Mouse (Mus musculus) CH12.LX (cell line): ENCODE results near the gene Gpatch1. TPM values are rescaled to one million over a fixed set of nuclear protein-coding genes. Genes with fewer than 3 reads are reported as not detected.

ENCODE experiments used
- DNase-seq: peaks from one replicate; pipeline ENCODE4 v3.0.0-alpha.2; 2013; ENCODE audit errors: extremely low read depth
- H3K27ac ChIP-seq: 2 replicates; pipeline ENCODE4 v1.5.1; 2012; ENCODE audit warnings: low read depth, mild to moderate bottlenecking, control low read depth, moderate library complexity; ENCODE audit not compliant: insufficient read depth
- H3K27me3 ChIP-seq: replicated peaks from 2 replicates; pipeline ENCODE3; 2012; ENCODE audit warnings: inconsistent platforms
- H3K36me3 ChIP-seq, 2 experiments: replicated peaks in 1 of 2; 2 replicates each; pipeline versions ENCODE3 to v1.6.1; 2012; ENCODE audit warnings: inconsistent platforms in 1 of 2, low read length in 1 of 2, mild to moderate bottlenecking in 1 of 2, mixed read lengths in 1 of 2, moderate library complexity in 1 of 2; ENCODE audit not compliant: control insufficient read depth in 1 of 2, insufficient read depth in 1 of 2
- H3K4me1 ChIP-seq, 2 experiments: 2 replicates each; pipeline ENCODE4 v1.6.1; 2012; ENCODE audit warnings: inconsistent platforms in 1 of 2, moderate library complexity in 1 of 2; ENCODE audit not compliant: insufficient read depth in 2 of 2, control insufficient read depth in 1 of 2
- H3K4me2 ChIP-seq: 2 replicates; pipeline ENCODE4 v1.6.1; 2012; ENCODE audit warnings: low read depth, mild to moderate bottlenecking, control low read depth; ENCODE audit not compliant: poor library complexity, insufficient read depth, severe bottlenecking
- H3K4me3 ChIP-seq, 3 experiments: fragments of 150-350 bp in 1 of 3; sonication (generic) in 1 of 3; replicated peaks in 1 of 3; 2 replicates each; pipeline versions ENCODE3 to v1.5.1; 2011 to 2012; ENCODE audit warnings: low read depth in 2 of 3, low read length in 2 of 3, mild to moderate bottlenecking in 2 of 3, moderate library complexity in 2 of 3, control low read depth in 1 of 3, improper control_type of control experiment in 1 of 3, inconsistent platforms in 1 of 3, mixed read lengths in 1 of 3; ENCODE audit not compliant: poor library complexity in 1 of 3
- H3K79me2 ChIP-seq: replicated peaks from 2 replicates; pipeline ENCODE4 v1.6.1; 2012; ENCODE audit warnings: mild to moderate bottlenecking, moderate library complexity; ENCODE audit not compliant: control insufficient read depth, poor library complexity, insufficient read depth, severe bottlenecking; ENCODE audit errors: extremely low read depth
- H3K9ac ChIP-seq: 2 replicates; pipeline ENCODE4 v1.6.1; 2012; ENCODE audit warnings: low read depth, mild to moderate bottlenecking, control low read depth, moderate library complexity; ENCODE audit not compliant: insufficient read depth
- H3K9me3 ChIP-seq: replicated peaks from 2 replicates; pipeline ENCODE3; 2012; ENCODE audit warnings: low read length, inconsistent platforms, mixed read lengths
- CHD1 ChIP-seq: IDR thresholded peaks from 2 replicates; pipeline ENCODE4 v1.6.1; 2012; ENCODE audit warnings: low read depth, low read length, improper control_type of control experiment, inconsistent platforms
- CTCF ChIP-seq, 2 experiments: IDR thresholded peaks in 1 of 2; conservative IDR thresholded peaks in 1 of 2; 2 replicates each; pipeline ENCODE4 v1.5.1; 2011 to 2012; ENCODE audit warnings: low read depth in 2 of 2, low read length in 2 of 2, improper control_type of control experiment in 1 of 2, inconsistent platforms in 1 of 2, mild to moderate bottlenecking in 1 of 2, moderate library complexity in 1 of 2
- ELF1 ChIP-seq: IDR thresholded peaks from 2 replicates; pipeline ENCODE4 v1.6.1; 2014; ENCODE audit warnings: low read depth, mild to moderate bottlenecking, inconsistent platforms, low read length, improper control_type of control experiment
- EP300 ChIP-seq: IDR thresholded peaks from 2 replicates; pipeline ENCODE4 v1.6.1; 2011; ENCODE audit warnings: low read length, improper control_type of control experiment
- GABPA ChIP-seq: IDR thresholded peaks from 2 replicates; pipeline ENCODE4 v1.6.1; 2012; ENCODE audit warnings: low read depth, low read length, improper control_type of control experiment, inconsistent platforms; ENCODE audit not compliant: insufficient replicate concordance
- JUN ChIP-seq: IDR thresholded peaks from 2 replicates; pipeline ENCODE4 v1.6.1; 2011; ENCODE audit warnings: low read depth, mild to moderate bottlenecking, low read length, improper control_type of control experiment, moderate library complexity; ENCODE audit not compliant: insufficient read depth
- JUND ChIP-seq: conservative IDR thresholded peaks from 2 replicates; pipeline ENCODE4 v1.6.1; 2011; ENCODE audit warnings: low read depth, low read length, improper control_type of control experiment
- MAX ChIP-seq: IDR thresholded peaks from 2 replicates; pipeline ENCODE4 v1.6.1; 2011; ENCODE audit warnings: low read length, improper control_type of control experiment
- MAZ ChIP-seq: IDR thresholded peaks from 2 replicates; pipeline ENCODE4 v1.6.1; 2012; ENCODE audit warnings: low read depth, mild to moderate bottlenecking, inconsistent platforms, low read length, improper control_type of control experiment, moderate library complexity
- MXI1 ChIP-seq: IDR thresholded peaks from 2 replicates; pipeline ENCODE4 v1.6.1; 2011; ENCODE audit warnings: mild to moderate bottlenecking, low read depth, low read length, improper control_type of control experiment
- MYC ChIP-seq: IDR thresholded peaks from 2 replicates; pipeline ENCODE4 v1.6.1; 2011; ENCODE audit warnings: low read depth, mild to moderate bottlenecking, improper control_type of control experiment, low read length
- NRF1 ChIP-seq: IDR thresholded peaks from 2 replicates; pipeline ENCODE4 v1.6.1; 2014; ENCODE audit warnings: low read depth, mild to moderate bottlenecking, inconsistent platforms, low read length, improper control_type of control experiment, moderate library complexity
- POLR2AphosphoS2 ChIP-seq: IDR thresholded peaks from 2 replicates; pipeline ENCODE4 v1.6.1; 2011; ENCODE audit warnings: low read depth, low read length, improper control_type of control experiment
- RAD21 ChIP-seq: IDR thresholded peaks from 2 replicates; pipeline ENCODE4 v1.6.1; 2011; ENCODE audit warnings: low read depth, mild to moderate bottlenecking, low read length, improper control_type of control experiment, moderate library complexity
- SIN3A ChIP-seq: IDR thresholded peaks from 2 replicates; pipeline ENCODE4 v1.6.1; 2012; ENCODE audit warnings: low read length, improper control_type of control experiment, inconsistent platforms
- SMC3 ChIP-seq: IDR thresholded peaks from 2 replicates; pipeline ENCODE4 v1.6.1; 2011; ENCODE audit warnings: low read depth, low read length, improper control_type of control experiment
- TBP ChIP-seq: conservative IDR thresholded peaks from 2 replicates; pipeline ENCODE4 v1.6.1; 2011; ENCODE audit warnings: low read depth, low read length, improper control_type of control experiment
- TCF12 ChIP-seq: IDR thresholded peaks from 2 replicates; pipeline ENCODE4 v1.6.1; 2014; ENCODE audit warnings: low read depth, mild to moderate bottlenecking, inconsistent platforms, low read length, improper control_type of control experiment
- USF1 ChIP-seq: IDR thresholded peaks from 2 replicates; pipeline ENCODE4 v1.6.1; 2014; ENCODE audit warnings: low read depth, mild to moderate bottlenecking, inconsistent platforms, low read length, improper control_type of control experiment
- USF2 ChIP-seq: conservative IDR thresholded peaks from 2 replicates; pipeline ENCODE4 v1.6.1; 2011; ENCODE audit warnings: low read depth, low read length, improper control_type of control experiment
- ZMIZ1 ChIP-seq: IDR thresholded peaks from 2 replicates; pipeline ENCODE4 v1.6.1; 2012; ENCODE audit warnings: low read depth, mild to moderate bottlenecking, inconsistent platforms, low read length, improper control_type of control experiment
- dilution Hi-C: fragments of 300-500 bp; cut with MboI; formaldehyde crosslinking; loops from 2 replicates; pipeline ENCODE4 v1.14.3; 2020; ENCODE audit warnings: low sequenced_read_pairs; ENCODE audit not compliant: extremely low pct_unique_long_range_greater_than_20kb, extremely low pct_ligation_motif_present
- in situ Hi-C: fragments of 300-500 bp; cut with MboI; formaldehyde crosslinking; loops from 3 replicates; pipeline ENCODE4 v1.14.3; 2019; ENCODE audit warnings: low sequenced_read_pairs, low pct_ligation_motif_present, low pct_unique_long_range_greater_than_20kb, mixed read lengths
- polyA plus RNA-seq: library from polyadenylated mRNA; unstranded; fragments of >175 nt; gene quantifications from 2 replicates; pipeline ENCODE4 v1.2.1, GENCODE M21; 2012; ENCODE audit warnings: low read depth; ENCODE audit not compliant: insufficient read length
- total RNA-seq, 2 experiments: library from RNA; depleted of rRNA; stranded (reverse); fragments of 300-350 nt in 1 of 2; fragments of >200 nt in 1 of 2; gene quantifications; 2 replicates each; pipeline ENCODE4 v1.2.3; 2012 to 2014

Gpatch1 gene
- total and polyA plus RNA-seq, 3 experiments = 4.3 to 14.2 (median 6.9) TPM

- H3K9me3 ChIP-seq = no peaks in the 10 kb centered on the region
- TF ChIP-seq MAZ = no peak
- no peak for TF ChIP-seq EP300
- TF ChIP-seq USF1 = no peak
- TF ChIP-seq ZMIZ1 = no peak
- no peak for TF ChIP-seq MAX
- TF ChIP-seq TBP = no peak
- no peak for TF ChIP-seq JUN
- TF ChIP-seq USF2 = no peak
- TF ChIP-seq ELF1 = no peak
- no peak for TF ChIP-seq TCF12
- no peak for TF ChIP-seq POLR2AphosphoS2
- TF ChIP-seq GABPA = no peak
- TF ChIP-seq NRF1 = no peak
- no peak for TF ChIP-seq CTCF (conservative IDR thresholded peaks at IDR 0.05 in 1 of 2, IDR thresholded peaks at IDR 0.05 in 1 of 2; ENCODE audit: low read depth in 2 of 2, low read length in 2 of 2)
- no peak for TF ChIP-seq CHD1
- no peak for TF ChIP-seq MXI1
- no peak for TF ChIP-seq MYC
- TF ChIP-seq JUND = no peak
- no peak for TF ChIP-seq SMC3
- TF ChIP-seq SIN3A = no peak
- H3K36me3 ChIP-seq = peaks cover 52 to 76% of the 10 kb centered on the region in 2 experiments
- H3K4me2 ChIP-seq = no peak overlapping the region
- no peak for DNase-seq
- no peak overlapping the region for H3K27ac ChIP-seq
- no peaks in the 10 kb centered on the region for H3K4me1 ChIP-seq
- no peaks in the 10 kb centered on the region for H3K27me3 ChIP-seq
- no peaks in the 10 kb centered on the region for H3K79me2 ChIP-seq
- in situ Hi-C loops = no loop called here
- H3K9ac ChIP-seq = no peak overlapping the region
- no peak overlapping the region for H3K4me3 ChIP-seq
- dilution Hi-C loops = no loop called here
These were observed 18.6 kb downstream of the Gpatch1 start for GRCm38 (mm10) chr7:35299656-35300055.

- no peaks in the 10 kb centered on the region for H3K9me3 ChIP-seq
- TF ChIP-seq ELF1 (no peak), JUN (no peak), MAZ (no peak), USF2 (no peak), RAD21 (peak; percentile 25), SMC3 (peak; percentile 20; the same call in 1 of the 2 replicates), CTCF (conservative IDR thresholded peaks at IDR 0.05 in 1 of 2, IDR thresholded peaks at IDR 0.05 in 1 of 2; ENCODE audit: low read depth in 2 of 2, low read length in 2 of 2) (peak in 1 of 2 experiments; percentile 44; a peak in 2 of 4 replicates)
- TF ChIP-seq, all 38 proteins: peak for 3
- Histone ChIP-seq H3K27me3 (no peaks in the 10 kb centered on the region), H3K4me1 (no peaks in the 10 kb centered on the region), H3K9ac (no peak overlapping the region), H3K4me2 (no peak overlapping the region), H3K4me3 (no peak overlapping the region), H3K36me3 (peaks cover 58 to 83% of the 10 kb centered on the region in 2 experiments), H3K79me2 (no peaks in the 10 kb centered on the region), H3K27ac (no peak overlapping the region)
- in situ Hi-C loops = no loop called here
- dilution Hi-C loops = no loop called here
- no peak for DNase-seq
These were observed 20.4 kb downstream of the Gpatch1 start for GRCm38 (mm10) chr7:35297886-35298285.
